Mouse (Mus musculus) 3134 (cell line): ENCODE results near the gene Crip3.

Source experiments
- DNase-seq: peaks from one replicate; pipeline ENCODE4 v3.0.0-alpha.2; 2011; ENCODE audit warnings: low spot score; ENCODE audit not compliant: insufficient read length; ENCODE audit errors: extremely low read depth

Crip3 gene

GRCm38 (mm10) chr17:46428761-46429414 lies at the start of gene Crip3:
Crip3 (plus strand) TSS chr17:46428926.
- no peak for DNase-seq

- DNase-seq: peak; percentile 97
These were observed 45.2 kb upstream of the Crip3 start, which contains the start of gene Zfp318 for GRCm38 (mm10) chr17:46383294-46384060. Zfp318 (plus strand) TSS chr17:46383731.

GRCm38 (mm10) chr17:46384061-46384801 lies 44.5 kb upstream of the Crip3 start:
- peak; percentile 48 for DNase-seq

- no peak for DNase-seq
These were observed 40.5 kb upstream of the Crip3 start for GRCm38 (mm10) chr17:46388200-46388599.

GRCm38 (mm10) chr17:46393012-46393411 lies 35.7 kb upstream of the Crip3 start:
- no peak for DNase-seq

GRCm38 (mm10) chr17:46394631-46395030 lies 34.1 kb upstream of the Crip3 start:
- DNase-seq: no peak

GRCm38 (mm10) chr17:46408478-46408877 lies 20.2 kb upstream of the Crip3 start:
- no peak for DNase-seq

- DNase-seq: no peak
These were observed 10.1 kb upstream of the Crip3 start for GRCm38 (mm10) chr17:46418628-46419027.

GRCm38 (mm10) chr17:46419717-46420116 lies 9.0 kb upstream of the Crip3 start:
- no peak for DNase-seq

- no peak for DNase-seq
These were observed 2.2 kb upstream of the Crip3 start for GRCm38 (mm10) chr17:46426496-46426895.

GRCm38 (mm10) chr17:46433627-46434026 lies 4.9 kb downstream of the Crip3 start:
- no peak for DNase-seq

GRCm38 (mm10) chr17:46436672-46437366 lies 8.1 kb downstream of the Crip3 start:
- no peak for DNase-seq

- no peak for DNase-seq
These were observed 9.7 kb downstream of the Crip3 start, which contains the start of gene Slc22a7 for GRCm38 (mm10) chr17:46438298-46438873. Slc22a7 (minus strand) TSS chr17:46438457.

GRCm38 (mm10) chr17:46439176-46439575 lies 10.4 kb downstream of the Crip3 start:
- no peak for DNase-seq

- DNase-seq: no peak
These were observed 16.3 kb downstream of the Crip3 start for GRCm38 (mm10) chr17:46444839-46445579.

GRCm38 (mm10) chr17:46446264-46446663 lies 17.5 kb downstream of the Crip3 start:
- no peak for DNase-seq

- no peak for DNase-seq
These were observed 24.0 kb downstream of the Crip3 start for GRCm38 (mm10) chr17:46452683-46453082.

- no peak for DNase-seq
These were observed 24.7 kb downstream of the Crip3 start for GRCm38 (mm10) chr17:46453302-46453948.

GRCm38 (mm10) chr17:46453970-46454411 lies 25.3 kb downstream of the Crip3 start:
- no peak for DNase-seq
